Mouse (Mus musculus): ENCODE measurements around the gene Eml5.

Eml5 gene

DNA sequence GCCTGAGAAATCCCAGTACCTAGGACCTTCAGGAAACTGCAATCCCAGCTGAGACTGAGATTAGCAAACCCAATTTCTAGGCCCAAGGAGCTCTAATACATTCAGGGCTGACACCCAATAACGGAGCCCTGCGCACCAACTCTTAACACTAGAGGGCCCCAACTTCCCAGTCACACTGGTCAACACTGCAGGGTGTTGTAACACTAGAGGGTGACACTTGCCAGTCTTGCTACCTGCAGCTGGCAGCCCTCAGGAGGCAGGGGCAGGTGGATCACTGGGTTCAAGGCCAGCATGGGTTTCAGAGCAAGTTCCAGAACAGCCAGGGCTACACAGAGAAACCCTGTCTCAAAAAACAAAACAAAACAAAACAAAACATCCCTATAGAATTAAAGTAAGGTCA lies 155.2 kb downstream of the Eml5 start:
- in situ Hi-C loops (cut with MboI; ENCODE audit: low pct_unique_long_range_greater_than_20kb in 1 of 2, low sequenced_read_pairs in 2 of 2, unreplicated experiment in 1 of 2), result no loop called here

DNA sequence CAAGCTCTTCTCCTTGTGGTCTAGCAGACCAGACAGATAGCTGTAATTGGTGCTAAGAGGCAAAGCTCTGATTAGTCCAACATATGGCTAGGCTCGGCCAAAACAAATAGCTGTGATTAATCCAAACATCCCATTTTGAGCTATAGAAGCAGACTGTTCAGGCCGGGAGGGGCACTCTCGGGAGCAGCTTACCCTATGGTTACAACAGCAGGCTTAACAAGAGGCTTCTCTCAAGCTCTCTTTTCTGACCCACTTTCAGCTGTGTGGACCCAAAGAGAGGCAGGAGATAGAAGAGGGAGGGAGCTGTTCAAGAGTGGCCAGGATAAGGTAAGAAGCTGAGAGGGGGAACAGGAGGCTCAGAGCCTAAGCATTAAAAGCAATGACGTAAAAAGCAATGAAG lies 155.7 kb downstream of the Eml5 start:
- in situ Hi-C loops (cut with MboI; ENCODE audit: low pct_unique_long_range_greater_than_20kb in 1 of 2, low sequenced_read_pairs in 2 of 2, unreplicated experiment in 1 of 2), result no loop called here

DNA sequence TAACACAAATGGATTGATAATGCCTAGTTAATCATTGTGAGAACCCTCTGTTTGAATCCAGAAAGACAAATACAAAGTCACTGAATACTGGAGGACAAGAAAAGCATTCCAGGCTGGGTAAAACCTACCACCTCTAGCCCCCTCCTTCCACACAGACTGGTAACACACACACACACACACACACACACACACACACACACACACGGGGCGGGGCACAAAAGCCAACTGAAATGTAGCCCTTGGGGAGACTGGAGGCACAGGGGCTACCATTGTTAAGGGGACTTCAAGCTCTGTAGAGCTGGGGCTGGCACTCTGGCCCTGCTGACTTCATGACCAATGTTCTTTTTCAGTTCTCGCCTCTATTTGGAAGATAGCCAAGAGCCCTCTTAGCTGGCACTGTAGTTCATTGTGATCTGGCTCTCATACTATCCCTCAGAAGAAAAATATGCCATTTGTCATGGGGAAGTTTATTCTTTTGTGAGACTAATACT lies 160.2 kb downstream of the Eml5 start:
- in situ Hi-C loops (cut with MboI; ENCODE audit: low pct_unique_long_range_greater_than_20kb in 1 of 2, low sequenced_read_pairs in 2 of 2, unreplicated experiment in 1 of 2), result no loop called here

DNA sequence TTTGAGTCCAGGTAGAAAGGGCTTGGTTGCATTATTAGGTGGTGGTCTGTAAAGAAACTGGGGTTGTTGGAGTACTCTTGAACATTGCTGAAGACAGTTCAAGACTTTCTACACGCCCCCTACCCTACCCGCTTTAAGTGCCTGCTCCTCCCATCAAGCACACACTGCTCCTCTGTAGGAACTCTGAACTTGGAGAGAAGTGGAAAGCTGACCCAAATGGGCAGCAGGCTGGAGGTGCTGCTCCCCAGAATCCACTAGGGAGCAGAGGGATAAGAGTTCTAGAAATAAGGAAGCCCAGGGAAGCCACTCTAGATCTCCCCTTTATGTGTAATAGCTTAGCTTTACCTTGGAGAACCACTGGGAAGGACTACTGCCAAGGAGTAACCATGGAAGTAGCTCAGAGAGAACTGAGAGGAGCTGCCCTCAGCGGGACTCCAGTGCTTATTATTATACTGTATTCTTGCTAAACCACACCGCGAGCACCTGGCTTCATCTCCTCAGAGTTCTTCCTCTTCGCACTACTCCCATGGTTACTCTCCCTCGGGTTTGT lies 163.4 kb downstream of the Eml5 start:
- in situ Hi-C loops (cut with MboI; ENCODE audit: low pct_unique_long_range_greater_than_20kb in 1 of 2, low sequenced_read_pairs in 2 of 2, unreplicated experiment in 1 of 2), result no loop called here

DNA sequence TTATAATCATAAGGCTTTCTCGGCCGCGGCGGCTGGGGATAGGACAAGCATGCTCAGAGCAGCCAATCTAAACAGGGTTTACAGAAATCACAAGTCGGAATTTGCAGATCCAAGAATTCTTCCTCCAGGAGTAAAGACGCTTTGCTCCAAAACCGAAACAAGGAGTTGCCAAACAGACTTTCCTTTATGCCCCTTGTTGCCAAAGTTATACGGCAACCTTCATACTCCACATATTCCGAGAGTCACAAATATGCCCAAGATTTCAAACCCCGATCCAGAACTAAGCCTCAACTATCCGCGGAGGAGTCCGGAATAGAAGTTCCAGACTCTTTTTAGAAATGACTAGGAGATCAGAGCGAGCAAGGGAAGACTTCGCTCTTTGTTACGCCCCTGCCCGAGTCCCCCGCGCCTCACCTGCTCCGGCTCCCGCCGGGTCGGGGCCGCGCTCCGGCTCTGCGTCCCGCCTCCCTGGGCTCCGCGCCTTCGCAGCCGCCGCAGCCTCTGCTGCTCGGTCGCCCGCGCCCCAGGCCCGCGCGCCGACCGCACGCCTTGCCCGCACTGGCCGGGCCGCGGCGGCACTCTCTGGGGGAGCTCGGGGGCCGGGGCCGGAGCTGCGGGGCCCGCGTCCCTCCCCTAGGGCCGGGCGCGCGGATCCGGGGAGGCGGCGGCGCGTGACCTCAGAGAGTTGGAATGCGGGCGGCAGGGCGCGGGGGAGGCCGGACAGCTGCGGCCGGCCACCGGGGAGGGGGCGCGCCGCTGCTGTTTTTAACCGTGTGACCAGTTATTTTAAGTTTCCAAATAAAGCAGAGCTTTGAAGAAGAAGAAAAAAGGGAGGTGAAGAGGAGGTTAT lies 164.1 kb downstream of the Eml5 start, which contains the start of gene Ptpn21:
TSS of gene Ptpn21 (minus strand) at position 455 of the 850 bp plus-strand sequence.
- in situ Hi-C loops (cut with MboI; ENCODE audit: low pct_unique_long_range_greater_than_20kb in 1 of 2, low sequenced_read_pairs in 2 of 2, unreplicated experiment in 1 of 2), result no loop called here
